12 mouse cellular contexts compared by ENCODE assay signal in the genomic region with DNA sequence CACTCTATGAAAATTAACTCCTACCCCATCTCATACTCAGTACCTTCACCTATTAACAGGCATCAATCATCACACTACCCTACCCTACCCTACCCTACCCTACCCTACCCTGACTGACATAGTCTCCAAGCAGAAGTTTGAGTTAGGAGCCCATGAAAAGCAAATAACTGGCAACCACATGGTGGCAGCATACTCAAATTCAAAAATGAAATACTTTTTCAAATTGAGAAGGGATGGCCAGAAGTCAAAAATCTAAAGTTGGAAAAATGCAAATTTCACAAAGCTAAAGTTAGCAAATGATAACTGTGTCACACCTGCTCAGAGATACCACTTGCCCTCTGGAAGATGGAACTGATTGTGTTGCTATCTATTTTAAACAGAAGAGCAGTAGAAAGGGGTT.
A peak's percentile ranks its signal among the peaks of the same experiment; 100 is the strongest.
DNase-seq lines count a peak whose midpoint lies in the region; ATAC-seq and TF ChIP-seq lines count a peak whose summit lies in the region.
"Had no signal": no experiment of that assay in that cellular context is flagged by ENCODE, and none has a peak within 500 bp of the region (broad histone marks: within the 10 kb centered on the region; RNA-seq: fewer than 3 reads in every experiment).

No protein-coding gene starts in this region.

- no peak overlapping the region for H3K9ac ChIP-seq in intestine, postnatal 0 days (ENCODE audit: low read depth, low read length)
- no peak overlapping the region for H3K9ac ChIP-seq in intestine, embryonic 16.5 days (ENCODE audit: low read depth, low read length)
- no peak overlapping the region for H3K9ac ChIP-seq in liver, postnatal 0 days (replicated peaks)
- H3K9ac ChIP-seq: heart, embryonic 12.5 days; neural tube, embryonic 15.5 days had no signal

- no peaks in the 10 kb centered on the region for H3K9me3 ChIP-seq in intestine, postnatal 0 days (ENCODE audit: control insufficient read depth)
- H3K9me3 ChIP-seq in intestine, embryonic 16.5 days (ENCODE audit: control insufficient read depth, low read length), result no peaks in the 10 kb centered on the region
- H3K9me3 ChIP-seq in liver, postnatal 0 days (ENCODE audit: low read length), result no peaks in the 10 kb centered on the region
- H3K9me3 ChIP-seq: heart, embryonic 12.5 days; midbrain, embryonic 10.5 days; neural tube, embryonic 15.5 days had no signal

- no peaks in the 10 kb centered on the region for H3K36me3 ChIP-seq in intestine, postnatal 0 days (ENCODE audit: control insufficient read depth, insufficient read depth)
- no peaks in the 10 kb centered on the region for H3K36me3 ChIP-seq in intestine, embryonic 16.5 days (ENCODE audit: control insufficient read depth, insufficient read depth, low read length)
- no peaks in the 10 kb centered on the region for H3K36me3 ChIP-seq in liver, postnatal 0 days (replicated peaks; ENCODE audit: insufficient read depth, low read length)
- H3K36me3 ChIP-seq: heart, embryonic 12.5 days; midbrain, embryonic 10.5 days; neural tube, embryonic 15.5 days had no signal

- no peaks in the 10 kb centered on the region for H3K4me1 ChIP-seq in intestine, postnatal 0 days (replicated peaks; ENCODE audit: control insufficient read depth, insufficient read depth, low read length)
- no peaks in the 10 kb centered on the region for H3K4me1 ChIP-seq in intestine, embryonic 16.5 days (ENCODE audit: control insufficient read depth, insufficient read depth, low read length)
- H3K4me1 ChIP-seq in liver, postnatal 0 days (ENCODE audit: insufficient read depth), result no peaks in the 10 kb centered on the region
- H3K4me1 ChIP-seq: heart, embryonic 12.5 days; midbrain, embryonic 10.5 days; neural tube, embryonic 15.5 days had no signal

- H3K4me2 ChIP-seq in intestine, postnatal 0 days (replicated peaks; ENCODE audit: low read depth), result no peak overlapping the region
- no peak overlapping the region for H3K4me2 ChIP-seq in intestine, embryonic 16.5 days (ENCODE audit: low read depth, low read length)
- H3K4me2 ChIP-seq in liver, postnatal 0 days (ENCODE audit: low read depth, low read length), result no peak overlapping the region
- H3K4me2 ChIP-seq: heart, embryonic 12.5 days; liver, embryonic 11.5 days; neural tube, embryonic 15.5 days had no signal

- no peak for TF ChIP-seq EP300 in liver, postnatal 0 days (IDR thresholded peaks at IDR 0.05; ENCODE audit: low read depth)

- TF ChIP-seq CTCF in intestine, postnatal 0 days (IDR thresholded peaks at IDR 0.05; ENCODE audit: low read depth), result peak; percentile 48
- TF ChIP-seq CTCF in liver, postnatal 0 days (IDR thresholded peaks at IDR 0.05; ENCODE audit: low read depth), result peak; percentile 38

- no peak for DNase-seq in liver, postnatal 0 days
- DNase-seq in liver, result no peak
- peak; percentile 55 for DNase-seq in NIH3T3 (ENCODE audit: low read depth)
- peak; percentile 13 to 40 for DNase-seq in left cerebral cortex, postnatal 25 days (ENCODE audit: low spot score in 2 of 2)
- no peak for DNase-seq in cerebellum, postnatal 25 days

- H3K4me3 ChIP-seq in intestine, postnatal 0 days (ENCODE audit: low read depth, low read length), result no peak overlapping the region
- H3K4me3 ChIP-seq in intestine, embryonic 16.5 days (ENCODE audit: low read length), result no peak overlapping the region
- no peak overlapping the region for H3K4me3 ChIP-seq in liver, postnatal 0 days (ENCODE audit: low read depth, low read length)
- H3K4me3 ChIP-seq: heart, embryonic 12.5 days; midbrain, embryonic 10.5 days; neural tube, embryonic 15.5 days had no signal

- intact Hi-C loops in left cerebral cortex, postnatal 25 days (cut with DNase I), result loop anchor here (2.0 kb wide), 1 partner anchor 118 kb away; no protein-coding TSS in a partner anchor

- H3K27ac ChIP-seq in intestine, postnatal 0 days (ENCODE audit: low read depth, low read length), result no peak overlapping the region
- H3K27ac ChIP-seq in intestine, embryonic 16.5 days (ENCODE audit: low read length), result no peak overlapping the region
- H3K27ac ChIP-seq in liver, postnatal 0 days (ENCODE audit: low read depth), result no peak overlapping the region
- H3K27ac ChIP-seq: midbrain, embryonic 10.5 days; neural tube, embryonic 15.5 days had no signal

- no peaks in the 10 kb centered on the region for H3K27me3 ChIP-seq in intestine, postnatal 0 days (replicated peaks; ENCODE audit: control insufficient read depth, insufficient read depth, low read length)
- H3K27me3 ChIP-seq in intestine, embryonic 16.5 days (replicated peaks; ENCODE audit: control insufficient read depth, insufficient read depth, low read length), result no peaks in the 10 kb centered on the region
- peaks cover 5% of the 10 kb centered on the region; the same call in 1 of the 2 replicates for H3K27me3 ChIP-seq in liver, postnatal 0 days (ENCODE audit: insufficient read depth, low read length)
- H3K27me3 ChIP-seq: heart, embryonic 12.5 days; neural tube, embryonic 15.5 days had no signal

- ATAC-seq in intestine, postnatal 0 days, result no peak
- no peak for ATAC-seq in intestine, embryonic 16.5 days
- ATAC-seq in liver, postnatal 0 days, result no peak
- no peak for ATAC-seq in activated CD4-positive, CD25-positive, alpha-beta regulatory T cell, adult 4 months

Comparison
In these comparisons a context has a peak if more than half of its experiments do, and no peak if none do; other contexts are left out.
1. DNase-seq: peak in NIH3T3 (single experiment) and left cerebral cortex, postnatal 25 days (2 of 2); none in liver, postnatal 0 days (single experiment), liver (single experiment) and cerebellum, postnatal 25 days (0 of 2).